Mouse (Mus musculus) left cerebral cortex, adult 8-10 months (tissue): ENCODE data around the gene Gas7. TPM values are rescaled to one million over a fixed set of nuclear protein-coding genes. Genes with fewer than 3 reads are reported as not detected.

ENCODE experiments used
- DNase-seq, 2 experiments: peaks; one replicate each; pipeline ENCODE4 v3.0.0; 2022; ENCODE audit warnings: low spot score in 2 of 2
- total RNA-seq, 4 experiments: library from RNA; stranded (reverse); gene quantifications; 2 replicates each; pipeline ENCODE4 v1.2.4; 2022

Gene Gas7
- total RNA-seq, 4 experiments from 2014 or later, result 532 to 564 (median 545) TPM

- no peak for DNase-seq
Observed at GRCm38 (mm10) chr11:67532728-67533127, 77.5 kb downstream of the Gas7 start.

- no peak for DNase-seq
Observed at GRCm38 (mm10) chr11:67533151-67533550, 77.9 kb downstream of the Gas7 start.

GRCm38 (mm10) chr11:67535703-67536102 lies 80.5 kb downstream of the Gas7 start:
- no peak for DNase-seq

GRCm38 (mm10) chr11:67536413-67536812 lies 81.2 kb downstream of the Gas7 start:
- no peak for DNase-seq

- DNase-seq, result no peak
Observed at GRCm38 (mm10) chr11:67537353-67537752, 82.1 kb downstream of the Gas7 start.

- peak in 1 of 2 experiments; percentile 43 for DNase-seq
Observed at GRCm38 (mm10) chr11:67538557-67538956, 83.3 kb downstream of the Gas7 start.

- DNase-seq, result no peak
Observed at GRCm38 (mm10) chr11:67544656-67545432, 89.6 kb downstream of the Gas7 start.

- no peak for DNase-seq
Observed at GRCm38 (mm10) chr11:67546582-67546981, 91.3 kb downstream of the Gas7 start.

- peak in 1 of 2 experiments; percentile 50 for DNase-seq
Observed at GRCm38 (mm10) chr11:67549306-67549705, 94.1 kb downstream of the Gas7 start.

GRCm38 (mm10) chr11:67549762-67550488 lies 94.7 kb downstream of the Gas7 start:
- no peak for DNase-seq

- no peak for DNase-seq
Observed at GRCm38 (mm10) chr11:67552400-67552799, 97.2 kb downstream of the Gas7 start.

GRCm38 (mm10) chr11:67554276-67554675 lies 99.0 kb downstream of the Gas7 start:
- peak in 1 of 2 experiments; percentile 67 for DNase-seq

GRCm38 (mm10) chr11:67556360-67556759 lies 101.1 kb downstream of the Gas7 start:
- DNase-seq, result no peak

- no peak for DNase-seq
Observed at GRCm38 (mm10) chr11:67558772-67559448, 103.7 kb downstream of the Gas7 start.

- no peak for DNase-seq
Observed at GRCm38 (mm10) chr11:67559522-67559921, 104.3 kb downstream of the Gas7 start.

- no peak for DNase-seq
Observed at GRCm38 (mm10) chr11:67561631-67562030, 106.4 kb downstream of the Gas7 start.

- DNase-seq, result no peak
Observed at GRCm38 (mm10) chr11:67563141-67563540, 107.9 kb downstream of the Gas7 start.

GRCm38 (mm10) chr11:67564003-67564637 lies 108.9 kb downstream of the Gas7 start:
- no peak for DNase-seq

- no peak for DNase-seq
Observed at GRCm38 (mm10) chr11:67565512-67565911, 110.3 kb downstream of the Gas7 start.

- no peak for DNase-seq
Observed at GRCm38 (mm10) chr11:67566704-67567103, 111.5 kb downstream of the Gas7 start.

- no peak for DNase-seq
Observed at GRCm38 (mm10) chr11:67567184-67567583, 111.9 kb downstream of the Gas7 start.

GRCm38 (mm10) chr11:67567991-67568390 lies 112.8 kb downstream of the Gas7 start:
- DNase-seq, result no peak
